Mouse (Mus musculus): Measurements from ENCODE around the gene Slu7. TPM values are rescaled to one million over a fixed set of nuclear protein-coding genes. Genes with fewer than 3 reads are reported as not detected.
A peak's percentile ranks its signal among the peaks of the same experiment; 100 is the strongest.

Gene Slu7
- polyA plus RNA-seq, 1 experiment: 25.0 TPM

- DNase-seq (ENCODE audit: extremely low spot score in 1 of 2, low spot score in 1 of 2): no peak
Measured at GRCm38 (mm10) chr11:43417201-43417600, 16.3 kb upstream of the Slu7 start.

- DNase-seq (ENCODE audit: extremely low spot score in 1 of 2, low spot score in 1 of 2): no peak
Measured at GRCm38 (mm10) chr11:43424386-43424785, 9.2 kb upstream of the Slu7 start.

GRCm38 (mm10) chr11:43425166-43425709, 8.3 kb upstream of the Slu7 start:
- no peak for DNase-seq (ENCODE audit: extremely low spot score in 1 of 2, low spot score in 1 of 2)

GRCm38 (mm10) chr11:43425824-43426413, 7.6 kb upstream of the Slu7 start, which contains the start of gene Pttg1:
Pttg1 (minus strand) TSS chr11:43426251.
- peak; percentile 43 to 77 for DNase-seq (ENCODE audit: extremely low spot score in 1 of 2, low spot score in 1 of 2)

GRCm38 (mm10) chr11:43426414-43426884, 7.1 kb upstream of the Slu7 start:
- DNase-seq (ENCODE audit: extremely low spot score in 1 of 2, low spot score in 1 of 2): no peak

GRCm38 (mm10) chr11:43434024-43434407, 472 bp downstream of the Slu7 start:
- DNase-seq (ENCODE audit: extremely low spot score in 1 of 2, low spot score in 1 of 2): no peak

- DNase-seq (ENCODE audit: extremely low spot score in 1 of 2, low spot score in 1 of 2): no peak
Measured at GRCm38 (mm10) chr11:43441121-43441520, 7.6 kb downstream of the Slu7 start.

GRCm38 (mm10) chr11:43443183-43443582, 9.6 kb downstream of the Slu7 start:
- DNase-seq (ENCODE audit: extremely low spot score in 1 of 2, low spot score in 1 of 2): no peak

- DNase-seq (ENCODE audit: extremely low spot score in 1 of 2, low spot score in 1 of 2): no peak
Measured at GRCm38 (mm10) chr11:43449916-43450315, 16.4 kb downstream of the Slu7 start.

- DNase-seq (ENCODE audit: extremely low spot score in 1 of 2, low spot score in 1 of 2): no peak
Measured at GRCm38 (mm10) chr11:43451322-43451721, 17.8 kb downstream of the Slu7 start.

- DNase-seq (ENCODE audit: extremely low spot score in 1 of 2, low spot score in 1 of 2): no peak
Measured at GRCm38 (mm10) chr11:43452266-43452665, 18.7 kb downstream of the Slu7 start.

GRCm38 (mm10) chr11:43463204-43463603, 29.7 kb downstream of the Slu7 start:
- DNase-seq (ENCODE audit: extremely low spot score in 1 of 2, low spot score in 1 of 2): no peak

- no peak for DNase-seq (ENCODE audit: extremely low spot score in 1 of 2, low spot score in 1 of 2)
Measured at GRCm38 (mm10) chr11:43470118-43470517, 36.6 kb downstream of the Slu7 start.

GRCm38 (mm10) chr11:43470881-43471820, 37.6 kb downstream of the Slu7 start:
- no peak for DNase-seq (ENCODE audit: extremely low spot score in 1 of 2, low spot score in 1 of 2)

- no peak for DNase-seq (ENCODE audit: extremely low spot score in 1 of 2, low spot score in 1 of 2)
Measured at GRCm38 (mm10) chr11:43473115-43473514, 39.6 kb downstream of the Slu7 start.

GRCm38 (mm10) chr11:43473635-43474224, 40.2 kb downstream of the Slu7 start:
- DNase-seq (ENCODE audit: extremely low spot score in 1 of 2, low spot score in 1 of 2): no peak

- no peak for DNase-seq (ENCODE audit: extremely low spot score in 1 of 2, low spot score in 1 of 2)
Measured at GRCm38 (mm10) chr11:43474225-43474774, 40.8 kb downstream of the Slu7 start, which contains the start of gene C1qtnf2. C1qtnf2 (plus strand) TSS chr11:43474276.

GRCm38 (mm10) chr11:43479376-43479775, 45.8 kb downstream of the Slu7 start:
- DNase-seq (ENCODE audit: extremely low spot score in 1 of 2, low spot score in 1 of 2): no peak

GRCm38 (mm10) chr11:43480561-43480960, 47.0 kb downstream of the Slu7 start:
- no peak for DNase-seq (ENCODE audit: extremely low spot score in 1 of 2, low spot score in 1 of 2)

GRCm38 (mm10) chr11:43481672-43482522, 48.4 kb downstream of the Slu7 start:
- no peak for DNase-seq (ENCODE audit: extremely low spot score in 1 of 2, low spot score in 1 of 2)
